Comparison of ENCODE assay signal across 27 mouse cellular contexts in genomic region chr13:12327577-12327976, GRCm38 (mm10). TPM values are rescaled to one million over a fixed set of nuclear protein-coding genes. Genes with fewer than 3 reads are reported as not detected.
DNase-seq lines count a peak whose midpoint lies in the region; ATAC-seq and TF ChIP-seq lines count a peak whose summit lies in the region.
"Had no signal": no experiment of that assay in that cellular context is flagged by ENCODE, and none has a peak within 500 bp of the region (broad histone marks: within the 10 kb centered on the region; RNA-seq: fewer than 3 reads in every experiment).

No protein-coding gene starts in this region.

- peak overlapping the region; percentile 22; the same call in 1 of the 2 replicates for H3K4me2 ChIP-seq in heart, embryonic 12.5 days
- H3K4me2 ChIP-seq in heart, embryonic 16.5 days (ENCODE audit: low read depth, low read length), result peak overlapping the region; percentile 26
- H3K4me2 ChIP-seq: forebrain, embryonic 13.5 days; hindbrain, embryonic 15.5 days; limb, embryonic 15.5 days; liver, embryonic 13.5 days; midbrain, embryonic 13.5 days; neural tube, embryonic 13.5 days had no signal

- H3K4me3 ChIP-seq in gastrocnemius, adult 2 months, result no peak overlapping the region
- H3K4me3 ChIP-seq in heart, embryonic 12.5 days, result no peak overlapping the region
- no peak overlapping the region for H3K4me3 ChIP-seq in heart, embryonic 16.5 days (ENCODE audit: low read length)
- H3K4me3 ChIP-seq: forebrain, embryonic 13.5 days; hindbrain, embryonic 15.5 days; limb, embryonic 10.5 days; limb, embryonic 15.5 days; liver, embryonic 13.5 days; midbrain, embryonic 13.5 days; neural tube, embryonic 13.5 days had no signal

- H3K27me3 ChIP-seq in heart, embryonic 12.5 days (replicated peaks), result no peaks in the 10 kb centered on the region
- no peaks in the 10 kb centered on the region for H3K27me3 ChIP-seq in heart, embryonic 16.5 days (ENCODE audit: control insufficient read depth, insufficient read depth, low read length)
- H3K27me3 ChIP-seq: forebrain, embryonic 13.5 days; hindbrain, embryonic 15.5 days; limb, embryonic 15.5 days; liver, embryonic 13.5 days; midbrain, embryonic 13.5 days; neural tube, embryonic 13.5 days; Patski had no signal

- H3K36me3 ChIP-seq in heart, embryonic 12.5 days, result peaks cover 27% of the 10 kb centered on the region
- peaks cover 3% of the 10 kb centered on the region; the same call in 1 of the 2 replicates for H3K36me3 ChIP-seq in heart, embryonic 16.5 days (ENCODE audit: control insufficient read depth, insufficient read depth)
- H3K36me3 ChIP-seq: hindbrain, embryonic 15.5 days; limb, embryonic 10.5 days; limb, embryonic 15.5 days; liver, embryonic 13.5 days; midbrain, embryonic 13.5 days; neural tube, embryonic 13.5 days had no signal

- peak overlapping the region; percentile 69 for H3K27ac ChIP-seq in gastrocnemius, adult 2 months
- peak overlapping the region; percentile 91 for H3K27ac ChIP-seq in heart, embryonic 12.5 days (ENCODE audit: poor library complexity, severe bottlenecking)
- peak overlapping the region; percentile 78 for H3K27ac ChIP-seq in heart, embryonic 16.5 days (ENCODE audit: low read length)
- H3K27ac ChIP-seq: forebrain, embryonic 13.5 days; hindbrain, embryonic 15.5 days; limb, embryonic 10.5 days; limb, embryonic 15.5 days; liver, embryonic 13.5 days; macrophage; midbrain, embryonic 13.5 days; neural tube, embryonic 13.5 days had no signal

- intact Hi-C loops in gastrocnemius, adult 2 months (cut with DNase I), result no loop called here

- no peak for TF ChIP-seq CTCF in gastrocnemius, adult 2 months (IDR thresholded peaks at IDR 0.05)

- H3K4me1 ChIP-seq in heart, embryonic 12.5 days (replicated peaks), result peaks cover 73% of the 10 kb centered on the region
- H3K4me1 ChIP-seq in heart, embryonic 16.5 days (ENCODE audit: control insufficient read depth, insufficient read depth, low read length), result peaks cover 50% of the 10 kb centered on the region
- H3K4me1 ChIP-seq: forebrain, embryonic 13.5 days; hindbrain, embryonic 15.5 days; limb, embryonic 10.5 days; limb, embryonic 15.5 days; liver, embryonic 13.5 days; midbrain, embryonic 13.5 days; neural tube, embryonic 13.5 days had no signal

- ATAC-seq in heart, embryonic 12.5 days (ENCODE audit: insufficient number of reproducible peaks, low FRiP score), result no peak
- ATAC-seq in heart, embryonic 16.5 days (replicated peaks; ENCODE audit: extremely low read depth, insufficient read depth, low FRiP score), result no peak
- ATAC-seq: forebrain, embryonic 13.5 days; inflammation-experienced regulatory T-cells, adult 6 months; lung, postnatal 0 days; midbrain, embryonic 13.5 days; Patski had no signal

- 80% methylated on average over 6 of the region's 6 CpGs for WGBS in heart, embryonic 12.5 days
- WGBS in heart, embryonic 16.5 days, result 67% methylated on average over 6 of the region's 6 CpGs

- no peaks in the 10 kb centered on the region for H3K9me3 ChIP-seq in heart, embryonic 12.5 days (replicated peaks)
- H3K9me3 ChIP-seq in heart, embryonic 16.5 days (replicated peaks; ENCODE audit: control insufficient read depth, low read length), result no peaks in the 10 kb centered on the region
- H3K9me3 ChIP-seq: forebrain, embryonic 13.5 days; hindbrain, embryonic 15.5 days; limb, embryonic 10.5 days; limb, embryonic 15.5 days; liver, embryonic 13.5 days; midbrain, embryonic 13.5 days; neural tube, embryonic 13.5 days had no signal

- DNase-seq in gastrocnemius, adult 2 months, result no peak
- DNase-seq in gastrocnemius, adult 18-20 months (ENCODE audit: low spot score), result no peak
- no peak for DNase-seq in heart, adult 8-10 months (ENCODE audit: low spot score)
- peak; percentile 22 for DNase-seq in adrenal gland, postnatal 10 days
- no peak for DNase-seq in testis, postnatal 10 days (ENCODE audit: low spot score)
- DNase-seq: cerebellum, adult 2 months; cerebellum, postnatal 25 days; gastrocnemius, postnatal 25 days; kidney, adult 11 months; kidney, postnatal 14 days; layer of hippocampus, adult 9-11 months; liver, embryonic 13.5 days; lung, adult 18-20 months had no signal

- peak overlapping the region; percentile 66 for H3K9ac ChIP-seq in heart, embryonic 12.5 days
- H3K9ac ChIP-seq in heart, embryonic 16.5 days (ENCODE audit: low read length), result peak overlapping the region; percentile 52
- H3K9ac ChIP-seq: forebrain, embryonic 13.5 days; hindbrain, embryonic 15.5 days; limb, embryonic 15.5 days; liver, embryonic 13.5 days; midbrain, embryonic 13.5 days; neural tube, embryonic 13.5 days had no signal

RNA-seq across cellular contexts. Expression of gene Actn2, which starts 13.0 kb away (rescaled TPM):
- total RNA-seq in gastrocnemius, adult 2 months (2021), result 1,000 to 10,000 TPM in 1 of 2 experiments, 100 to 1,000 TPM in 1; 773 to 1,947 TPM
- total RNA-seq in gastrocnemius, adult 18-20 months (2021), result 1,000 to 10,000 TPM; 1,284 to 1,493 TPM
- polyA plus RNA-seq in heart, embryonic 12.5 days (2016; fragmentation: Nextera tagmentation; extraction: Ambion mirVana), result 1,360 and 1,370 TPM in 2 replicates
- total RNA-seq in heart, adult 8-10 months (2022), result 1,000 to 10,000 TPM; 1,621 to 2,329 (median 1,848) TPM
- total RNA-seq in adrenal gland, postnatal 10 days (2021), result 100 to 1,000 TPM in 1 of 2 experiments, 10 to 100 TPM in 1; 43.7 to 240 TPM
- polyA plus RNA-seq in heart, embryonic 16.5 days (2015; fragmentation: Nextera tagmentation; extraction: Ambion mirVana), result 1,874 and 1,903 TPM in 2 replicates
- total RNA-seq: megakaryocyte-erythroid progenitor cell, adult 5-6 weeks; MEL had no signal
- polyA plus RNA-seq: macrophage had no signal
